Mouse (Mus musculus) NIH3T3 (cell line): ENCODE results near the gene Arid1a.
"Not testable (repeated sequence)": the region's sequence is repeated elsewhere in the genome, so short reads cannot be mapped to it uniquely, and the experiment has no call there.

Experiments used
- DNase-seq: peaks from one replicate; pipeline ENCODE4 v3.0.0-alpha.2; 2012; ENCODE audit warnings: low read depth

Arid1a gene

GRCm38 (mm10) chr4:133651986-133652385, 104.6 kb downstream of the Arid1a start:
- no peak for DNase-seq

GRCm38 (mm10) chr4:133651445-133651844, 105.1 kb downstream of the Arid1a start:
- DNase-seq = no peak

- peak; percentile 78 for DNase-seq
These were observed 106.4 kb downstream of the Arid1a start, which contains the start of gene Zdhhc18 for GRCm38 (mm10) chr4:133649989-133650699. TSS of gene Zdhhc18 (minus strand) at chr4:133650154.

GRCm38 (mm10) chr4:133649464-133649863, 107.1 kb downstream of the Arid1a start:
- not testable (repeated sequence) for DNase-seq

GRCm38 (mm10) chr4:133645680-133646079, 110.9 kb downstream of the Arid1a start:
- no peak for DNase-seq

- no peak for DNase-seq
These were observed 111.4 kb downstream of the Arid1a start for GRCm38 (mm10) chr4:133645195-133645594.

- no peak for DNase-seq
These were observed 122.5 kb downstream of the Arid1a start for GRCm38 (mm10) chr4:133634043-133634410.

GRCm38 (mm10) chr4:133633332-133634042, 123.1 kb downstream of the Arid1a start:
- DNase-seq = peak; percentile 88

GRCm38 (mm10) chr4:133632483-133633327, 123.9 kb downstream of the Arid1a start:
- peak; percentile 25 for DNase-seq

- DNase-seq = peak; percentile 32
These were observed 124.7 kb downstream of the Arid1a start for GRCm38 (mm10) chr4:133631769-133632411.

- DNase-seq = peak; percentile 58
These were observed 125.3 kb downstream of the Arid1a start for GRCm38 (mm10) chr4:133631071-133631768.

GRCm38 (mm10) chr4:133630326-133630920, 126.1 kb downstream of the Arid1a start:
- no peak for DNase-seq

- no peak for DNase-seq
These were observed 127.4 kb downstream of the Arid1a start for GRCm38 (mm10) chr4:133629191-133629590.
